Mouse (Mus musculus) kidney, adult 8-10 months (tissue): ENCODE data around the gene Zfp541.

ENCODE experiments used
- DNase-seq, 2 experiments: peaks; one replicate each; pipeline ENCODE4 v3.0.0; 2022

Zfp541 gene

DNA sequence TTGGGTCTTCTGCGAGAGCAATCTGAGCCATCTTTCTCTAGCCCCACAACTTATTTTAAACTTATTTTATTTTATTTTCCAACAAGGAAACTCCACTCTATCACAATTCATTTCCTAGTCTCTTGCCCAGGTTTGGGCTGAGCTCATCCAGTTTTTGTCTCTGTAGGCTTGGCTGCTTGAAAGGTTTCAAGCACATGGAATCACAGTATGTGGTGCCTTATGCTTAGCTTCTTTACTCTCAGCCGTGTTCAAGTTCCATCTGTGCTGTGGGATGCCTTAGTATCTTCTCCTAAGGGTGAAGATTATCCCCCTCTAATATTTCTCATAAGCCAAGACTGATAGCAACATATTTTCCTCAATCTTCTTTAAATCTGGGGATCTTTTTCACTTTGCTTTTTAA, 26.0 kb downstream of the Zfp541 start:
- no peak for DNase-seq

DNA sequence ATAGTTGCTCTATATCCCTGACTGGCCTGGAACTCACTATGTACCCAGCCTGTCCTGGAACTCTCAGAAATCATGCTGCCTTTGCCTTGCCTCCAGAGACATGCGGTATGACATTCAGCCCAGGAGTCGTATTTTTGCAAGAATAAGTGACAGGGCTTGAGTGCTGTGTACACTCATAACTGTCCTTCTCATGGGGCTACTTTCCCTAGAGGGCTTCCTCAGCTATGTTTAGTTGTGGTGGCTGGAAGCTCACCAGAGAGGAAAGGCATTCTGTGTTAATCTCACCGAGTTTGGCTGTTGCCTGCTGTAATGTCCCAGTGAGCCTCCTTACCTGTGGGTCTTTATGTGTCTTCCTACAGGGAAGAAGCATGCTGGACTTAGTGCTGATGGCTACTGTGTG, 33.0 kb downstream of the Zfp541 start:
- no peak for DNase-seq

DNA sequence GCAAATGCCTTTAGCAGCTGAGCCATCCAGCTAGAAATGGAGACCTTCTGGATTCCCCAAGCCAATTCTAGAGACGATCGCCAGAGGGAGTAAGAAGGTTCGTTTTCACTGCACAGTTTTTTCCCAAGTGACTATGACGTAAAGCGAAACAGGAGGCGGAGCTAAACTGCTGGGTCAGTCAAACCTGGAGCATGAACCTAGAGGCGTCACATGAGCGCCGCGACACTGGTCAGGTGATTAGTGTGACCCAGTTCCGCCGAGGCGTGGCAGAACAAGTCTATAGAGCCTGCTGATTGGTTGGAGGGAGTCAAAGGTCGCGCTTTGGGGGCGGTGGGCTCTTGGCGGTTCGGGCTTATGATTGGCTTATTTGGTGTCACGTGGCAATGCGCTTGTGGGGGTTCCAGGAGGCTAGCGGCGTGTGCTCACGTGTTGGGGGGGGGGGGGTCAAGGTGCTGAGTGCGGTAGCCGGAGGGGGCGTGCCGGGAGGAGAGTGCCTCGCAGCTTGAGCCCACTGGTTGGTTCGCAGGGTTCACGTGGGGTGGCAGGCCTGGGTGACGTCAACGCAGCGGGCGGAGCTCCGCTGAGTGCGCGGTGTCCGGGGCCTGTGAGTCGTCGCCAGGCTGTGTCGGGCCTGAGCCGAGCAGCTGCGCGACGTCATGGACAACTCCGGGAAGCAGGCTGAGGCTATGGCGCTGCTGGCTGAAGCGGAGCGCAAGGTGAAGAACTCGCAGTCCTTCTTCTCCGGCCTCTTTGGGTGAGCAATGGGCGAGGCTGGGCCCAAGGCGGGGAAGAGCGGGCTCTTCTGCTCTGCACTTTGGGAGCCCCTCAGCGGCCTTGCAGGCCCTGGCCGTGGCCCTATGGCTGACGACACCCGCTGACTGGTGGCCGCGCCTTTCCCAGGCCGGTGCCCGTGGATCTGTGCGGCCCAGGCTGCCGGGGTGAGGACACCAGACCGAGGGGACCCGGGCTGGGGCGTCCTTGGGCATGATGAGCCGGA, 36.7 kb downstream of the Zfp541 start, which contains the start of gene Napa:
TSS of gene Napa (plus strand) at position 438 of the 997 bp plus-strand sequence.
- DNase-seq: peak; percentile 100

DNA sequence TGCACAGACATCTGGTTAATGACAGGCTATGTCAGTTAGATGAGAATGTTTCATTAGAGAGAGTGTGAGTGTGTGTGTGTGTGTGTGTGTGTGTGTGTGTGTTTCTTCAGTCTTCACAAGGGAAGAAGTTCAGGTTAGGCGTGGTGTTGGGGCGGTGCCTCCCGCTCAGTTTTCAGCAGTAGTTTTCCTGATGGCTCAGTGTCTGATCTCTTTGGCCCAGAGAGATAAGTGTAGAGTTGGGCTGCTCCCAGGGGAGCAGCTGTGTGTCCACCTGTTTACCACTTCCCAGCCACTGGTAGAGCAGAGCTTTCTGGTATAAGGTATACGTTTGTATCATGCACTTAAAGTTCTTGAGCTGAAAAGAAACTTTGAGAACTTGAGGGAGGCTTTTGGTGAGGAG, 38.3 kb downstream of the Zfp541 start:
- no peak for DNase-seq

DNA sequence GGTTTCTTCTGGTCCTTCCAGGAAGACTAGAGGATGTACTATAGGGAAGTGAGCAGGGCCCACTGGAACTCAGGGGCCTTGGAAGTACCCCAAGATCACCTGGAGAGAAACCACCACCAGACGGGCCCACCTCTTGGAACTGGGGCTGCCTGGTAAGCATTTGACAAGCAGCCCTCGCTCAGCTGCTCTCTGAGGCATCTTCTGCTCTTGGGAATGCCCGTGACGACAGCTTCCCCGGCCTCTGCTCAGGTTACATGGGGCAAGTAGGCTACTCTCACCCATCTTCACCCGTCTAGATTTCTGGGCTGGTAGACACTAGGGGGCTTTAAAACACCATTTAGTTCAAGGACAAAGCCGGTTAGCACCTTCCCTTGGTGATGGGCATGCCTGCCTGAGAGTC, 39.5 kb downstream of the Zfp541 start:
- DNase-seq: no peak

DNA sequence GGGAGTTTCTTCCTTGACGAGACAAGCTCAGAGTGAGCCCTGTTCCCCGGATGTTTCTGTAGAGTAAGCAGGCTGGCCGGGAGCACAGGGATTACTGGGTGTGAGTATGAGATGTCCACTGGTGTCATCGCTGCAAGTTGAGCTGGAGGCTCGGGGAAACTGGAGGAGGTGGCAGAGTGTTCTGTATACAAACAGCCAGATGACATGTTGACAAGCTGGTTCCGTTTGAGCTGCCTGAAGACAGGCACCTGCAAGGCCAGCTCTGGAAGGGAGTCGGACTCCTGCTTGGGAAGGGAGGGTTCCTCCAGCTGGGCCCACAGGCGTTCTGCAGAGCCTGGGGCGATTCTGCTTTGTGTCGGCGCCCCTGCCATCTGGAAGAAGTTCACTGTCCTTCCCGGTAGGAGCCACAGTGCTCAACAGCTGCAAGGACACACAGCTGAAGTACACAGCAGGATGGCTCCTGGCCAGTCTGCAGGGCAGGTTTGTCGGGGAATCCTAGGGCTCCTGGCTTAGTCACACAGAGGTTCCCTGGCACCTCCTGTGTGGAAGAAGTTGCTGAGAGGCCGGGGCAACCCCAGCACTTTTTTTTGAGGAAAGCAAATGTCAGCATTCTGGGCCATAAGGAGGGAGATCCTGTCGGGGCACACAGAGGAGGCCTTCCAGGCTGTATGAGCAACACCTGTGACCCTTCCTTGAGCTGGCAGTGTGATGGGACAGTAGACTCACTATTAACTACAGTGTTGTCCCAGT, 40.3 kb downstream of the Zfp541 start:
- no peak for DNase-seq

DNA sequence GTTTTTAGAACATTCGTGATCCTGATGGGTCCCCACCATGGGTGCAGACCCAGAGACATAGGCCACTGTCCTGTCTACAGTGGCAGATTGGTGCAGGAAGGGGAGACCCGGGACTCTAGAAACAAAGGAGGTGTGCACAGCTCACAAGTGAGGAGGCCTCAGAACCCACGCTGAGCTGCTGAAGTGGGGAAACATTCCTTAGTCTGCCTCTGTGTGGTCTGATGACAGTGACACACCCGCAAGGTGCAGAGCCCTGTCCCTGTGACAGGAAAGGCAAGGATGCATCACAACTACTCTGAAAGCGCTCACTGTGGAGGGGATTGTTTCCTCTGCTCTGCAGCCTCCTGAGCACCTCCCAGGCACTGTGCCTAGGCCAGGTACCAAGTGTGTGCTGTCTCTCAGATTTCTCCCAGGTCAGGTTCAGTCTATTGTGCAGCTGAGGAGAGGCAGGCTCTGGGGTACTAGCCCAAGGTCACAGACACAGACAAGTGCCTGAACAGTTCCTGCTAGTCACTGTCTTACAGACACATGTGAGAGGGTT, 41.1 kb downstream of the Zfp541 start:
- no peak for DNase-seq

DNA sequence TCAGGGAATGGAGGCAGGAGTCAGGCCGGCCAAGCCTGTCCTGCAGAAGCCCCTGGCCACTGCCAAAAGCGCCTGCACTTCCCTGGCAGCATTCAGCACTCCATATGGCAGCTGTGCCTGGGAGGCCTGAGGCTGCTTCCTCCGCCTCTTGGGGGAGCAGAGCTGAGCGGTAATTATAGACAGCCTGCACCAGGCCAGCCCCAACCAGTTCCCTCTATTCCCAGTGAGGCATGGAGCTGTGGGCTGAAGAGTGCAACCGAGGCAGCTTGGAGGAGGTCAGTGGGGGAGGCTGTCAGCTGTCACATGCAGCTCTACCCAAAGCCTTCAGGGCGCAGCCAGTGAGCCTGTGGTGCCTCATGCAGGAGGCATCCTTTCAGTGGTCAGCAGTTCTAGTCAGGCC, 42.1 kb downstream of the Zfp541 start:
- DNase-seq: no peak

DNA sequence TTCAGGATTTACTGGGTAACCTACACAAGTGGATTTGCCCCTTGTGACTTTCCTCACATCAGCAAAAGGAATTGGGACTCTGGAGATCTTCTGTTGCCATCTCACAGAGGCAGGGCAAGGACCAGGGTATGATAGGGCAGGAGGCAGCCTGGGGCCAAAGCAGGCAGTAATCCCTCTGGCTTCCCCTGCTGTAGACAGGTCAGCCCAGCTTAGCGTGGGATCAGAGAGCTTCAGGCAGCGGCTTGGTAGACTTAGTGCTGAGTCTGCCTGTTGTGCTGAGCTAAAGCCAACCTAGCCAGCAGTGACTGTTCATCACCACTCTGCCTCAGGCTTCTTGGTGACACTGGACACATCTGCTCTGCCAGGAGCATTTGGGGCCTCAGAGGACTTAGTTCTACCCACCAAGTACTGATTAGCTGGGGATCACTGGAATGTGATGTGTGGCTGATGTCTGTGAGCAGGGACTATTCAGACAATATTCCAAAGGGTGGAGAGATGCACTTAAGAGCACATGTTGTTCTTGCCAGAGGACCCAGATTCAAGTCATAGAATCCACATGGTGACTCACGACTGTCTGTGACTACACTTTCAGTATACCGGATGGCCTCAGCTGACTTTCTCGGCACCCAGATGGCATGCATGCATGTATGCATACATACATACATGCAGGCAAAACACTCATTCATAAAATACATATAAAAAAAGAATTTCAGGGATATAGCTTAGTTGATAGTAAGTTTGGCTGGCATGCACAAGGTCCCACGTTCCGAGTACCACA, 43.2 kb downstream of the Zfp541 start:
- DNase-seq: no peak

DNA sequence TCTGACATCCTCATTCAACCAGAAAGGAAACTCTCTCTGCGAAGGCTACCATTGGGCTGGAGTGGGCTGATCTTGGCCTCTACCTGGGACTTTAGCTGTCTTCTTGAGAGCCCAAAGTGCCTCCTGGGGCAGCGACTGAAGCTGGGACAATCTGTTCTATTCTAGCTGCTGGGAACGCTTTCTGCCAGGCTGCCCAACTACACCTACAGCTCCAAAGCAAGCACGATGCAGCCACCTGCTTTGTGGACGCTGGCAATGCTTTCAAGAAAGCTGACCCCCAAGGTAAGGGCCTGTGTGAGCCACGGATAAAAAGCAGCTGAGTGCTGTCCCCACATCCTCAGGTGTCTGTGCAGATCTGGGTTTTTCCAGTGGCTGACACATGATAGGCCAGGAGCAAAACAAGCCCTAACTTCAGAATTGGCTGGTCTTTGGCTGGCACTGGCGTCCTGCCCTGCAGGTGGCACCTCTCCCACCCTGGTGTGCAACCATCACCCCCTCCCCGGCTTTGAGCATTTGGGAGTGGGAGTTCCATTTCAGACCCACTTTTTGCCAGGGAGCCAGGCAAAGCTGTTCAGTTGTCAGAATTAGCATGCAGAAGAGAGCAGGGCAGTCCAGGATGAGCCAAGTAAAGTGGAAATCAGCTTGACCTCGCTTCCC, 47.4 kb downstream of the Zfp541 start:
- DNase-seq: no peak

DNA sequence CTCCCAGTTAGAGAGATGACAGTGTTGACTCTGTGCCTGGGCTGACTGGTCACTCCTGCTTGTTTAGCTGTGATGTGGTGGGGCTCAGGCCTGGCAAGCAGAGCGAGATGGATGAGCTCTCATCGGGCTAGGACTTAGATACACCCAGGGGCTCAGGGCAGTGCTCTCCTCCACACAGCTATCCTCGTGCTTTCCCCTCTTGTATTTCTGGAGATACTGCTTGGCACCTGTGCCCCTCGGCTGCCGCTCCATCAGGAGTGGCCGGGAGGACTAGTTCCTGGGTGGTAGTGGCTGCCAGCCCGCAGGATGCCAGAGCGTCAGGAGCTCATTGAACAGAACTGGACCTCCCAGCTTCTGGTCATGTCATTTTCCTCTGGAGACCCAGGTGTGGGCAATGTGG, 48.5 kb downstream of the Zfp541 start:
- DNase-seq: no peak

DNA sequence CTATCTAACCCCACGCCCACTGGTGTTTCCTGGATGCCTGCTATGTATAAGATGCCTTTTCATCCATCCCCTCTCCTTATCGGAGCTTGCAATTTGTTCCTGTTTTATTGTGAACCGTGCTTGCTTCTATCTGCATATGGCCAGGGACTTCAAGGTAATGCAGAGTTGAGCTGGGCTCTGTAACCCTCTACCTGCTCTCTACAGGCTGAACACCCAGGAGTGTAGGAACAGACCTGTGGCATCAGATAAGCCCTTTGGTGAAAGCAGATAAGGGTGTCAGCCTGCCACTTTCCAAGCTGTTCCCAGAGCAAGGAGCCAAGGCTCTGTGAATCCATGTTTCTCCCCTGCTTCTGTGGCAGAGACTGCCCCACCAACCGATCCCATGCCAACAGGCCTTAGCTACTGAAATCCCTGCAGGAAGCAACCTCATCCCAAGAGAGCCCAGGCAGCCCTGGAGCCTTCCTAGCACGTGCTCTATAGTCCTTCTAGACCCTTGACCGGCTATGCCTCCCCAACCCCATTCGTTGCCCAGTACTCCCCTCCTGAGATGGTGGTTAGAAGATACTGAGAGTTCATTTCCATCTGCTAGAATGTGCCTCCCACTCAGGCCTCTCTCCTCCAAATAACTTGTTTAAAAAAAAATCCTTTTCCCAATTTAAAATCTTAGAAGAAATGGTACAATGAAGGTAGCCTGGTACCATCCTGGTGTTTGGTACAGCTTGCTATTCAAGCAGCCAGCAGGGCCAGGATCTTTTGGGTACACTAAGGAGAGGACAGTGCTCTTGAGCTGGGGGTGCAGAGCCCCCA, 49.9 kb downstream of the Zfp541 start:
- no peak for DNase-seq

DNA sequence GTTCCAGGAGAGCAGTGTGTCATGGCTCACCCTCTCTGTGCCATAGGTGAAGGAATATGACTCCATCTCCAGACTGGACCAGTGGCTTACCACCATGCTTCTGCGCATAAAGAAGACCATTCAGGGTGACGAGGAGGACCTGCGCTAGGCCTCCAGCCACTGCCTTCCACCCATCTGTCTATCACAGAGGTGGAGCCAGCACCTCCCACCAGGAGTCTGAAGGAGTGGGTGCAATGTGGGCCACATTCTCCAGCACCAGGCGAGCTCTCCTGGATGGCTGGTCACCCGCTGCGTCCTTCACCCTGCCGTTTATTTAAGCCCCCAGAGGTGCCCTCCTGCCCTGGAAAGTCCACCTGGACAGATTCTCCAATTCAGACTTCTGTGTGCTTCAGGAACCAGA, 54.8 kb downstream of the Zfp541 start:
- DNase-seq: no peak

DNA sequence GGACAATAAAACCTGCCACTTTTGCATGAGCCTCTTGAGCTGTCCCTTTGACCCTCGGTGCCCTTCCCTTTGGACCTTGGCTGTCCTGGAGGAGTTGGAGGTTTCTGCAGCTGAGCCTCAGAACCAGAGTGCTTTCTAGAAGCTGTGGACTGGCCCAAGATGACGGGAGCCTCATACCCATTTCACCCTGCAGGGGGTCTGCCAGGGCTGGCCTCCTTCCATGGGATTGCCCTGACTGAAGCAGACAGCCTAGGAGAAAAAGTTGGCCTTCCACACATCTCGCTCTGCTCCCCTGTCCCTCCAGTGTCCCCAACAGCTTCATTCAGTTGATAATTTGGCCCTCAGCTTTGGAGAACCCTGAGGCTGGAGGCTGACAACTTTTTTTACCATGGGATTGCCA, 55.5 kb downstream of the Zfp541 start:
- no peak for DNase-seq

DNA sequence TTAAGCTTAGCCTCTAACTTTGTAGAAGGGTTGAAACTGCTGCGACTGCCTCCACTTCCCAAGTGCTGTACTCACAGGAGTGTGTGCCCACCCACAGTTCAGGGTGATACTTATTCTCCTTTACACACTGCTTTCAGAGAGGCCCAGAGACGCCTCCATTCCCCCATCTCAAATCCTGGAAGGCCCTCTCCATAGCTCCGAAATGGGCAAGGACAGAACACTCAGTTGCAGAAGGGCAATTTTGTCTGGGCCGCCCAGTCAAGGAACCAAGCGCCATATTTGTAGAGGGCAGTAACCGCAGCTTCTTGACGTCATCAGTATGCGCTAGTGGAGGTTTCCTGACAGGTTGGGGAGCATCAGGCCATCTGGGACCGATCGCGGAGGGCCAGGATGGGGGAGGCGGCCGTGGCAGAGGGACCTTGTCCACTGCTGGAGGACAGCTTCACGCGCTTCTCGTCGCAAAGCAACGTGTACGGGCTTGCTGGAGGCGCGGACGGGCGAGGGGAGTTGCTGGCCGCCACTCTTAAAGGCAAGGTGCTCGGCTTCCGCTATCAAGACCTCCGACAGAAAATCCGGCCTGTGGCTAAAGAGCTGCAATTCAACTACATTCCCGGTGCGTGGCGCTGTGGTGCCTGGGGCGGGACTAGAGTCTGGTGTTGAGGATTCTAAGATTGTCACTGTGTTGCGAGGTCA, 58.1 kb downstream of the Zfp541 start, which contains the start of gene Kptn:
TSS of gene Kptn (plus strand) at position 327 of the 693 bp plus-strand sequence.
- peak; percentile 87 to 89 for DNase-seq

DNA sequence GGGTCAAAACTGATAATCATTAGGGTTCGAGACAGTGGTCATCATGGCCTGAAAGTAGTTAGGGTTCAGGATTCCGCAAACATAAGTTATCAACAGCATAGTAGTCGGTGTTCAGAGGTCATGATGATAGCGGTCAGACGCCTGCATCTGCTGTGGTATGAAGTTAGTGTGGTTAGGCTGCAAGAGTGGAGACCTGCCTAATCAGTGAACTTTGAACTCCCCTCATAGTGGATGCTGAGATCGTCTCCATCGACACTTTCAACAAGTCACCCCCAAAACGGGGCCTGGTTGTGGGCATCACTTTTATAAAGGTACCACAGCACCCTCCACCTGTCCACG, 58.6 kb downstream of the Zfp541 start:
- DNase-seq: no peak

DNA sequence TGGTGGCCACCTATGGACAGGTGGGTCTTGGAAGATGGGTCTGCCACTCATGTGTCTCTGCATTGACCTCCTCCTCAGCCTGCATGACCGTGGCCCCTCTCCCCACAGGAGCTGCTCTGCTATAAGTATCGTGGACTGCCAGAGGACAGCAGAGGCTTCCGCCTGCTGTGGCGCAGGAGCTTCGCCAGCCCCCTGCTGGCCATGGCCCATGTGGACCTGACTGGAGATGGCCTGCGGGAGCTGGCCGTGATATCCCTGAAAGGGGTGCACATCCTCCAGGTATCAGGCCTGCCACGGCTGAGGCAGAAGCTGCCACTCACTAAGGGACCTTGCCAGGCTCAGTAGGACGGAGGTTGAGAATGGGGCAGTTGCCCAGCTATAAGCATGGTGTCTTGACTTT, 64.2 kb downstream of the Zfp541 start:
- DNase-seq: no peak

DNA sequence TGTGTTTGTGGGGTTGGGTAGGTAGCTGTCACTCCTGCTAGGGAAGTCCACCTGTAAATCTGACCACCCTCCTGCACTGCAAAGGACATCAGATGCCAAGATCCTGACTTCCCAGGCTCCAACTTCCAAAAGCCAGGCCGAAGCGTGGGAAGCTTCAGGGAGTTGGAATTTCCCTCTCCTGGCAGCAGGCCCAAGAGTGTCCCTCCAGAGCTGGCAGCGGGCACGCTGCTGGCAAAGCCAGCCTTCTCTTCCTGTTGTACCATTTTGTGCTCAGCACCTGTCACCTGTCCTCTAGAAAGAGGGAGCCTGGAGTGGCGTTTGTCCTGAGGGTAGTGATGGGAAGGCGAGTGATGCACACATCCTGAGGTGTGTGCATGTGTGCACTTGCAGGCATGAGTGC, 66.7 kb downstream of the Zfp541 start:
- no peak for DNase-seq

DNA sequence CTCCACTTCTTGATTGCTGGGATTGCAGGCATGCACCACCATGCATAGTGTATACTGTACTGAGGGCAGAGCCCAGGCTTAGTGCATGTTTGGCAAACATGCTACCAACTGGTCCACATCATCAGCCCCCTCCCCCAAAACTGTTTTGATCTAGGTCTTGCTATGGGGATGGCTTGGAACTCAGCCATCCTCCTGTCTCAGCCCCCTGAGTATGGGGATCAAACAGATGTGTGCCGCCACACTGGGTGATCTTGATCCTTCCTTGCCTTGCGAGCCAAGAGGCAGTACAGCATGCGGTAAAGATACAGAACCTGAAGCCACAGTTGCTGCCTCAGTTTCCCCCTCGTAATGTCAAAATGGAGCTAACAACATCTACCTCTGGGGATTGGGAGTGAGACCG, 67.3 kb downstream of the Zfp541 start:
- no peak for DNase-seq

DNA sequence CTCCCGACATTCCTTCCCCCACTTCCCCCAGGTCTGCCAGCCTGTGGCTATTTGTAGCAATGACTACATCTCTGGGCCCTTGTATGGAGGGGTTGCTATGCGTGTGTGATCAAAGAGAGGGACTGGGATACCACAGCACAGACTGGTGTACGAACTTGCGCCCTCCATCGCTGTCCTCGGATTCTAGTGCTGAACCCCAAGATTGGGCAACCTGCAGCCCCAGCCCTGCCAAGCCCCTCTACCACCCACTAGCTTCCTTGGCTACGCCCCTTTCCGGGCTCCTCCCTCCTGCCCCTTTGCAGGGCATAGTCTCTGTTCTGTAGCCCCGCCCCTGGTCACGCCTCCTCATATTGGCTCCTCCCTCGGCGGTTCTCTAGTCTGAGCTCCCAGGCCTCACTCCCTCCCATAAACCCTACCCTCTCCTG, 67.8 kb downstream of the Zfp541 start, which contains the start of gene Slc8a2:
TSS of gene Slc8a2 (plus strand) at position 406 of the 425 bp plus-strand sequence.
- peak; percentile 59 to 70 for DNase-seq
